ENCODE assay signal across 20 mouse cellular contexts in the genomic region with DNA sequence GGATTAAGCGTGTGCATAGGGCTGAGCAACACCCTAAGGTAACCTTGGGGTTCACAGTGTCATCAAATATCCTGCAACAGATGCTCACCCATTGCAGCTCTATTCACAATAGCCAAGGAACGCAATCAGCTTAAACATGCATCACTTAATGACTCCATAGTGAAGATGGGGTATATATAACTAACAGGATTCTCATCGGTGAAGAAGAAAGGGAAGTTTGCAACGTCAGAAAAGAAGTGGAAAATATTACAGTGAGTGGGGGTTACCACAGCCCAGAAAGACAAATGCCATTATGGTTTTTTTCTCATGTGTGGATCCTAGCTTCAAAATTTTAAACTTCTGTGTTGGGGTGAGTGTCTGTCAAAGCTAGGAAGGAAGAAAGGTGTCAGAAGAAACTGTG. TPM values are rescaled to one million over a fixed set of nuclear protein-coding genes. Genes with fewer than 3 reads are reported as not detected.
"Had no signal": no experiment of that assay in that cellular context is flagged by ENCODE, and none has a peak within 500 bp of the region (broad histone marks: within the 10 kb centered on the region; RNA-seq: fewer than 3 reads in every experiment).

No protein-coding gene starts in this region.

- H3K4me2 ChIP-seq: limb, embryonic 12.5 days; limb, embryonic 15.5 days; liver, embryonic 11.5 days; lung, embryonic 14.5 days; midbrain, embryonic 13.5 days; neural tube, embryonic 13.5 days; stomach, embryonic 15.5 days had no signal

- H3K4me1 ChIP-seq: limb, embryonic 12.5 days; limb, embryonic 15.5 days; midbrain, embryonic 13.5 days; neural tube, embryonic 13.5 days; stomach, embryonic 15.5 days had no signal

- H3K36me3 ChIP-seq: limb, embryonic 12.5 days; limb, embryonic 15.5 days; midbrain, embryonic 13.5 days; neural tube, embryonic 13.5 days; stomach, embryonic 15.5 days had no signal

- H3K9me3 ChIP-seq: limb, embryonic 12.5 days; limb, embryonic 15.5 days; midbrain, embryonic 13.5 days; neural tube, embryonic 13.5 days; stomach, embryonic 15.5 days had no signal

- H3K9ac ChIP-seq: limb, embryonic 12.5 days; limb, embryonic 15.5 days; liver, embryonic 14.5 days; liver, postnatal 0 days; lung, embryonic 14.5 days; midbrain, embryonic 13.5 days; neural tube, embryonic 13.5 days; stomach, embryonic 15.5 days had no signal

- H3K27ac ChIP-seq: limb, embryonic 12.5 days; limb, embryonic 15.5 days; liver, embryonic 14.5 days; macrophage; midbrain, embryonic 13.5 days; neural tube, embryonic 13.5 days; stomach, embryonic 15.5 days had no signal

- H3K4me3 ChIP-seq: limb, embryonic 12.5 days; limb, embryonic 15.5 days; midbrain, embryonic 13.5 days; myocyte; neural tube, embryonic 13.5 days; stomach, embryonic 15.5 days had no signal

- H3K27me3 ChIP-seq: limb, embryonic 12.5 days; limb, embryonic 15.5 days; midbrain, embryonic 13.5 days; neural tube, embryonic 13.5 days; stomach, embryonic 15.5 days had no signal

- DNase-seq: kidney, adult 9 months; kidney, postnatal 14 days; kidney, postnatal 4 days; left cerebral cortex, postnatal 4 days; liver, postnatal 0 days; lung, embryonic 14.5 days; right cerebral cortex, postnatal 25 days; spleen, adult 18-20 months; thymus, postnatal 25 days had no signal

- ATAC-seq: liver, postnatal 0 days; lung, postnatal 0 days; midbrain, embryonic 13.5 days; midbrain, embryonic 16.5 days had no signal

RNA-seq across cellular contexts. Expression of a gene that starts 51.8 kb away (rescaled TPM):
- polyA plus RNA-seq: macrophage had no signal
